Mouse (Mus musculus): ENCODE measurements at regions not wholly inside any gene's neighbourhood (a gene's known extent, or its start where the extent isn't known, plus 50 kb on each side); places are given as distances from the start of the nearest gene placed in this dataset.

DNA sequence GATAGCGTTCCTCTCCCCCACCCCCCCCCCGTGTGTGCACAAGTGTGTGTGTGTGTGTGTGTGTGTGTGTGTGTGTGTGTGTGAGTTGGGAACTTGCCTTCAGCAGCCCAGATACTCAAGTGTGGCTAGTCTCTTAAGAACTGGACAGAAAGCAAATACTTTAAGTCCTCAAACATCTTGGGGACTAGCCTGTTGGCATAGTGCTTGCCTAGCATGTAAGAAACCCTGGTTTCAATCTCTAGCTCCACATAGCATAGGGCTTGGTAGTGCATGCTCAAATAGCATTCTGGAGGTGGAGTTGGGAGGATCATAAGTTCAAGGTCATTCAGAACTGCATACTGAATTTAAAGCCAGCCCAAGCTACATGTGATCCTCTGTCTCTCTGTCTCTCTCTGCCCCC is 117.5 kb upstream of the Btg1 start:
- H3K9ac ChIP-seq: no peak overlapping the region
- 89% methylated on average over 2 of the region's 2 CpGs for WGBS
- H3K36me3 ChIP-seq: no peaks in the 10 kb centered on the region
- H3K27me3 ChIP-seq: no peaks in the 10 kb centered on the region
- no peak overlapping the region for H3K4me3 ChIP-seq
- no peaks in the 10 kb centered on the region for H3K9me3 ChIP-seq
- H3K4me1 ChIP-seq (replicated peaks): no peaks in the 10 kb centered on the region
- no peak for ATAC-seq (ENCODE audit: low read depth)
- no peak overlapping the region for H3K4me2 ChIP-seq
- no peak overlapping the region for H3K27ac ChIP-seq (replicated peaks)

DNA sequence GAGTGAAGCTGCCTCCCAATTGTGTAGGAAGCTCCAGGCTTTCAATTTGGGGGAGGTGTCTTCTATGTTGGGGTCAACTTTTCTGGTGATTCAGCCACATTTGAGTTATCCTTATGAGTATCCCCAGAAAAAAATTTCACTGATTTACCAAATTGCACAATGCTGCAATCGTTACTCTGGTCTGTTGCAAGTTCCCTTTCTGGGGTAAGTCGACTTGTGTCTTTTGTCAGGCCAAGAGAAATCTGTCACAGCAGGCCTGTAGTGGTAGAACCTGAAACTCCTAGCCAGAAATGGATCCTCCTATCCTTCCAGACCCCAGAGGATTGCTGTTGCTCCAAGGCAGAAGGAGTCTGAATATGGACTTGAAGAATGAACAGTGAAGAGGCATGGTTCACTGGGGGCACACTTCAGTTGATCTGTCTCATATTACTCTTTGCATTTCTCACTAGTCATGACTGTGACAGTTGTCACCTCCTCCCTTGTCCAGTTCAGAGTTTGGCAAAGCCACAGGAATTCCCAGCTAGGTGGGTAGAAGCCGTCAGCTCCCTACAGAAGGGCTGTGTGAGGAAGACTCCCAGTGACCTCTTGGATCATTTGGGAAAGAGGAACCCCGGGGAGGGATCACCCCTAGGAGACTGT is 114.6 kb upstream of the Btg1 start:
- Histone ChIP-seq H3K27ac (replicated peaks) (no peak overlapping the region), H3K27me3 (no peaks in the 10 kb centered on the region), H3K9ac (no peak overlapping the region), H3K4me3 (no peak overlapping the region), H3K4me1 (replicated peaks) (no peaks in the 10 kb centered on the region), H3K9me3 (no peaks in the 10 kb centered on the region), H3K4me2 (no peak overlapping the region), H3K36me3 (no peaks in the 10 kb centered on the region)
- no peak for ATAC-seq (ENCODE audit: low read depth)
- 85% methylated on average over 4 of the region's 4 CpGs for WGBS

DNA sequence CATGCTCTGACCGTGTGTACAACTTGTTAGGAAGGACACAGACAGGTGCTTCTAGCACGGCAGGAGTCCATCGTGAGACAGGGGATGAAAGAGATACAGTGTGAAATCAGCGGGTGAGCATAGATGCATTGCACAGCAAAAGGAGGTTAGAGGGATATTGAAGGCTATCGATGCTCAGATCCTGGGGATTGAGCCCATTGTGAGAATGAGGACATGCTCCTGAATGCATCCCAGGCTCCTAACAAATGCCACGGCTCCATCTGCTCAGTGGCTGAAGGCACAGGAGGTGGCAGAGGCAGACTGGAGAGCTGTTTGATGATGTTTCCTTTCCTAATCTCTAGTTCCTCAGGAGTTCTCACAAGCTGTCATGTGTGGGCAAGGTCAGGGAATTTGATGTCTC is 114.1 kb upstream of the Btg1 start:
- no peak overlapping the region for H3K9ac ChIP-seq
- no peak overlapping the region for H3K4me2 ChIP-seq
- WGBS: 75% methylated on average over 6 of the region's 6 CpGs
- H3K4me1 ChIP-seq (replicated peaks): no peaks in the 10 kb centered on the region
- ATAC-seq (ENCODE audit: low read depth): no peak
- H3K9me3 ChIP-seq: no peaks in the 10 kb centered on the region
- H3K4me3 ChIP-seq: no peak overlapping the region
- no peaks in the 10 kb centered on the region for H3K27me3 ChIP-seq
- no peak overlapping the region for H3K27ac ChIP-seq (replicated peaks)
- no peaks in the 10 kb centered on the region for H3K36me3 ChIP-seq

DNA sequence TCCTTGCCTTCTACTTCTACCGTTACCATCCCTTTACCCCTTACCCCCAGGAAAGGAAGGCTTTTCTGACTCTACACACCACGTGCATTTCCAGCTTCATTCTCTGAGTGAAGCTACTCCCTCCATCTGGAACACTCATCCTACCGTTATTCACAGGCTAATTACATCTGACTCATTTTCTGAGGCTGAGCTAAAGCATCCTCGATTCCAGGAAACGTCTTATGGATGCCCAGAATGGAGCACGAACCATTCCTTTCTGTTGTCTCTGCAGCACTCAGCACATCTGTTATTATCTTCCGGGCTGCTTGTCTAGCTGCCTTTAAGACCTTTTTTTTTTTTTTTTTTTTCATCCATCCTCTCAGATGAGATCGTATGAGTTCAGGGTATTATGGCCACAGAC is 112.5 kb upstream of the Btg1 start:
- no peaks in the 10 kb centered on the region for H3K9me3 ChIP-seq
- no peak for ATAC-seq (ENCODE audit: low read depth)
- no peaks in the 10 kb centered on the region for H3K36me3 ChIP-seq
- no peaks in the 10 kb centered on the region for H3K4me1 ChIP-seq (replicated peaks)
- H3K4me2 ChIP-seq: no peak overlapping the region
- H3K4me3 ChIP-seq: no peak overlapping the region
- no peak overlapping the region for H3K27ac ChIP-seq (replicated peaks)
- WGBS: 82% methylated on average over 8 of the region's 8 CpGs
- no peak overlapping the region for H3K9ac ChIP-seq
- H3K27me3 ChIP-seq: no peaks in the 10 kb centered on the region

DNA sequence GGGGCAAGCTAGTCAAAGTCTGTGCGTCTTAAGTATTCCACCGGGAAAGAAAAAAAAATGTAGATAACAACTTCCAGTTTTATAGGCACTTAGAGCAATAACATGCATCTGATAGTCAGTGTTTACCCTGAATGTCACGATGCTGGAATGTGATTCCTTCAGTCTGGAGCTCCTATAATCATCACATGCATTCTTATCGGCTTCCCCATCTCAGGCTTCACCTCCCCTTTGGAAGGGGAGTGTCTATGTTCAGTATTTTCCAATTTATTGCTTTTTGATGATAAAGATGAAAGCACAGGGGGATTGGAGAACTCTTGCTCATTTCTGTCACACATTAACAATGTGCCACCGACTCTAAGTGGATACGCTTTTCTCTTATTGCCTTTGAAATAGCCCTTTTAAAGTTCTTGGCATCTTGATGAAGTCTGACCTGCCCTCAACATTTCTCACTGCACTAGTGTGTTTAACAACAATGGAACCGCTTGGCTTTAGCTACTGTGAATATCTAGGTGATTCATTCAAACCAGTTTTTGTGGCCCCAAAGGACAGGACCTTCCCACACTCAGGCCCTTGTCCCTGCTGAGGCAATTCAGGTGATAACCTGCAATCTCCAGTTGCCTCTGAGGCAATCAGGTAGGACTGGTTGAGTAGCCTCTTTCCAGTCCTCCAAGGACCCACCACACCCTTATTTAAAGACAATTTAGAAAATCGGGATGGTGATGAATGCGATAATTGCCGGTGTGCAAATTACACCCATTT is 101.5 kb upstream of the Btg1 start:
- Histone ChIP-seq H3K27me3 (no peaks in the 10 kb centered on the region), H3K27ac (replicated peaks) (no peak overlapping the region), H3K9me3 (no peaks in the 10 kb centered on the region), H3K4me1 (replicated peaks) (no peaks in the 10 kb centered on the region), H3K36me3 (no peaks in the 10 kb centered on the region), H3K4me3 (no peak overlapping the region), H3K9ac (no peak overlapping the region), H3K4me2 (no peak overlapping the region)
- ATAC-seq (ENCODE audit: low read depth): no peak
- 86% methylated on average over 10 of the region's 10 CpGs for WGBS

DNA sequence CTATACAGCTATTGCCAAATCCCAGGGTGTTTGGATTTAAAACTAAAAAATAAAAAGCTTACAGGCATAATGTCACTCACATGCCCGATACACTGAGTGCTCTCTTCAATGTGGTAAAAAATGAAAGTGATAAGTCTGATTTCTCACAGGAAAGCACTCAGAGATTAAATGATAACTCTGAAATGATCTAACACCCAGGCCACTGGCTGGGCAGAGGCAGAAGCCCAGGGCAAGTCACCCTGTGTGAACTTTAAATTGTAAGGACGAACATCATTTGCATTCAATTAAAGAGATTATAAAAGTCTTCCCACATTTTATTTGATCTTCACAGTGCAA is 100.9 kb upstream of the Btg1 start:
- no peak overlapping the region for H3K4me3 ChIP-seq
- no peak overlapping the region for H3K4me2 ChIP-seq
- H3K4me1 ChIP-seq (replicated peaks): no peaks in the 10 kb centered on the region
- H3K36me3 ChIP-seq: no peaks in the 10 kb centered on the region
- H3K27me3 ChIP-seq: no peaks in the 10 kb centered on the region
- no peak overlapping the region for H3K9ac ChIP-seq
- WGBS: 82% methylated on average over 2 of the region's 2 CpGs
- H3K9me3 ChIP-seq: no peaks in the 10 kb centered on the region
- ATAC-seq (ENCODE audit: low read depth): no peak
- H3K27ac ChIP-seq (replicated peaks): no peak overlapping the region

DNA sequence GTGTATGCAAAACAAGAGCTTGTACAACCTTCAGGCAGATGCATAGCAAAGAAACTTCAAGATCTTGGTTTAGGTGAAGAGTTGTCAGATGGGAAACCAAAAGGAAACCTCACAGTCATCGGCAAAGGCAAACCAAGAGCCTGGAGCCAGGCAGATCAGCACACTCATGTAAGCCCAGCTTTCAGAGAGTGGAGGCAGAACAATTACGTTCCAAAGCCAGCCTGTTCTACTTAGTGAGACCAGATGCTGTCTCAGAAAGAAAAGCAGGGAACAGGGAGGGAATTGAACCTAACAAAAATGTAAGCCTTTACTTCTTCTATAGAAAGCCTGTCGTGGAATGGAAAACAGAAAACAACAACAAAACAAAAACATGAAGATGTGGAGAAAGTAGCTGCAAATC is 97.4 kb upstream of the Btg1 start:
- Histone ChIP-seq H3K4me2 (no peak overlapping the region), H3K27ac (replicated peaks) (no peak overlapping the region), H3K4me1 (replicated peaks) (peaks cover 8% of the 10 kb centered on the region), H3K4me3 (no peak overlapping the region), H3K27me3 (no peaks in the 10 kb centered on the region), H3K9ac (no peak overlapping the region), H3K36me3 (no peaks in the 10 kb centered on the region), H3K9me3 (no peaks in the 10 kb centered on the region)
- ATAC-seq (ENCODE audit: low read depth): no peak
- 80% methylated on average over 3 of the region's 3 CpGs for WGBS

DNA sequence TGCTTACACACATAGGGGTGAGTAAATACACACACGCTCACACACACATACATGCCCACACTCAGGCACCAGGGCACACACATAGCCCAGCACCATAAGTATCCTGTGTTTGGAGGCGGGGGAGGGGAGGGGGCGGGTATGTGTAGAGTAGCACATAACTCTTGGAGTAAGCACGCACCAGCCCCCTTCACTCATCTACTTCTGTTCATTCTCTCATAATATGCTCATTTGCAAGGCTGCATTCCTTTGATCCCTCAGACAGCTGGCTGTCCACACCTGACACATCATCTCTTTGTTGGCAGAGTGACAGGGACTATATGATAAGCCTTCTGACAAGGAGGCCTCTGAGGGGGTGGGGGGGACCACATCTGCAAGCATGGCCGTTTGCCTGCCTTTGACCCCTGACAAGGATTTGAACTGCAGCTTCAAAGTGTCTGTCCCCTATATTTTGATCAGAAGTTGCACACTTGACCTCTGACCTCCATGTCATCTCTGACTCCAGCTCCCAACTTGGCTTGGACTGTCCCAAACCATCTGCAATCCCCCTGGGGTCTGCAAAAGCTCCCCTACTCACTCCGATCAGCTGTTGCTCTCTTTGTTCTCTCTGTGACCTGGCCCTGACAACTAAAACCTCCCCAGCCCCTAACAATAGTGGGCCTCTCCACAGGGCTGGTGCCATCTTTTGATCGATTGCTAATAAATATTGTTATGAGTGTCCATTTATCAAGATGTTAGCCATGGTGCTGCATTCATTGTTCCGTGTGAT is 95.6 kb upstream of the Btg1 start:
- Histone ChIP-seq H3K27me3 (no peaks in the 10 kb centered on the region), H3K36me3 (no peaks in the 10 kb centered on the region), H3K9ac (no peak overlapping the region), H3K4me1 (replicated peaks) (peaks cover 9% of the 10 kb centered on the region), H3K9me3 (no peaks in the 10 kb centered on the region), H3K4me2 (no peak overlapping the region), H3K4me3 (no peak overlapping the region), H3K27ac (replicated peaks) (no peak overlapping the region)
- no peak for ATAC-seq (ENCODE audit: low read depth)
- 60% methylated on average over 8 of the region's 8 CpGs for WGBS

DNA sequence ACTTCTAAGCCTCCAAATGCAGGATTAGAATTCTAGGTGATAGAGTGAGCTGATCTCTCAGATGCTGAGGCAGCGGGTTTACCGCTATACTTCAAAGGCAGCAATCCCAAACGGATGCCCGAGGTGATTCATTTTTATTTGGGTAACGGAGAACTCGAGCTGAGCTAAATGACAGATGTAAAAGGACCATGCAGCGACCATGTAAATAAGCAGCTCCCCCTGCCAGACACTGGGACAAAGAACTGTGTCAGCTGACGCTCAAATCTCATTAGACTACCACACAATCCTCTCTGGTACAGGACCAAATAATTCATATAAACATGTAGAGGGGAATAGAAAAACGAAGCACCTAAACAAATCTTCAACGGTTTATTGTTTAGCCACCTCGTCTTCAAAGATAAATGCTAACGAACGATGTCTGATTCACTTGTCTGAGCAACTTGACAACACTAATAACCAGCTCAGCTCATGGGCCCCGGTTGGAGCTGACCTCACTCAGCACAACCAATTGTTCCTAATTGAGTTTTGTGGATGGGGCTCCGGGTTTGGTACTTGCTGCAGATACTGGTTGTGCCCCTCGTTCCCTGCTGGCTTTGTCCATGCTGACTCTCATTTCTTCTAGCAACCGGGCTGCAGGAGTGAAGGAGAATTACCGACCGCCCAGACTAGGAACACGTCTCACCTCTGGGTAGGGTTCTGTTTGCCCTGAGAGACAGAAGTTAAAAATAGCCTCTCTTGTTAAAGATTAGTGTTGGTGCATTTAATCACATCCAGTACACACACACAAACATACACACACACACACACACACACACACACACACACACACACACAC is 92.6 kb upstream of the Btg1 start:
- H3K9ac ChIP-seq: no peak overlapping the region
- H3K4me2 ChIP-seq: peak overlapping the region; percentile 34

DNA sequence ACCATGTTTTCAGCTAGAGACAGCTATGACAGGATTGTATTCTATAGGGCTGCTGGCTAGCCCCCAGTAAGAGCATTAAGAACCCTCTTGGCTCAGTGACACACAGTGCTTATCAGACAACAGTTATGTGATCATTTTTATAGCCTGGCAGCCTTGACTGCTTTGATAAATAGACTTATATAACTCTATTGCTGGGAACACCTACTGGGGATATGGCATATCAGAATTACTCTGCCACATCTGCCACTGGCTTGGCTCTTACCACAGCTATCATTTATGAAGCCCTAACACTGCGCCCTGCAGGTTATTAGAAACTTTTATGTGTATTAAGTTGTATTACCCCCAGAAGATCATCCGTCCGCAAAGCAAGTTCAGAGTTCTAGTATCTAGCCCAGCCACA is 88.9 kb upstream of the Btg1 start:
- H3K4me2 ChIP-seq: no peak overlapping the region
- WGBS: 91% methylated on average over 3 of the region's 3 CpGs
- no peak overlapping the region for H3K27ac ChIP-seq (replicated peaks)
- H3K9me3 ChIP-seq: no peaks in the 10 kb centered on the region
- peaks cover 9% of the 10 kb centered on the region for H3K4me1 ChIP-seq (replicated peaks)
- H3K36me3 ChIP-seq: no peaks in the 10 kb centered on the region
- H3K27me3 ChIP-seq: no peaks in the 10 kb centered on the region
- H3K9ac ChIP-seq: no peak overlapping the region
- H3K4me3 ChIP-seq: no peak overlapping the region
- ATAC-seq (ENCODE audit: low read depth): no peak

More for the DNA sequence above, 92.6 kb upstream of the Btg1 start:
- WGBS: 30% methylated on average over 20 of the region's 20 CpGs
- Histone ChIP-seq H3K4me3 (no peak overlapping the region), H3K27me3 (no peaks in the 10 kb centered on the region), H3K4me1 (replicated peaks) (peaks cover 9% of the 10 kb centered on the region), H3K36me3 (no peaks in the 10 kb centered on the region), H3K27ac (replicated peaks) (peak overlapping the region; percentile 55), H3K9me3 (no peaks in the 10 kb centered on the region)
- ATAC-seq (ENCODE audit: low read depth): peak; percentile 79

DNA sequence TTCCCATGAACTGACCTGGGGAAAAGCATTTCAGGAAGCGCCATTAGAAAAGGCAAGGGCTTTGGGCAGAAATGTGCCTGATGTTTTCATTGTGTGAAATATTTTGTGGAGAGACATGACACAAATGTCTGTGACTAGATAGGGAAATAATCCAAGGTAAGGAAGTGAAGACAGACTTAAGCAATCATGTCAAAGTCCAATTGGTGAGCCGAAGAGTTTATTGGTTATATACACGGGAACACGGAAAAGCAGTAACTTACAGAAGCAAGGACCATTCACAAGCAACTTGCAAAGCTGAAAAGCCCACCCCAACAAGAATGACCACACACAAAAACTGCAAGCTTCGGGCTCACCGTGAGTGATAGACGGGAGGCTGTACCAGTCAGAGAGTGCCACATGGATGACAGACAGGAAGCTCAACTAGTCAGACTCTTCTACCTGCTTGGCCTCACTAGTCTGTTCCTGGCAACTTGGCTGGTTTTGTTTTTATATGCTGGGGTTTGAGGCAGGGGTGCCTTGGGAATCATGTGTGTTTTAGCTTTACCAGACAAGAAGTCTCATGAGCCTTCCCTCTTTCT is 82.2 kb upstream of the Btg1 start:
- H3K4me1 ChIP-seq (replicated peaks): 0 out of 2 replicates have a peak, but pooled peaks cover 4% of the 10 kb centered on the region
- no peaks in the 10 kb centered on the region for H3K9me3 ChIP-seq
- no peak overlapping the region for H3K4me2 ChIP-seq
- no peaks in the 10 kb centered on the region for H3K27me3 ChIP-seq
- no peaks in the 10 kb centered on the region for H3K36me3 ChIP-seq
- H3K27ac ChIP-seq (replicated peaks): no peak overlapping the region
- H3K4me3 ChIP-seq: no peak overlapping the region
- H3K9ac ChIP-seq: no peak overlapping the region
- no peak for ATAC-seq (ENCODE audit: low read depth)
- 95% methylated on average over 7 of the region's 7 CpGs for WGBS

Measured in neural tube, embryonic 13.5 days (tissue).